Mouse (Mus musculus) megakaryocyte, embryonic 14.5 days (primary cell): ENCODE data around the gene Rhot1. TPM values are rescaled to one million over a fixed set of nuclear protein-coding genes. Genes with fewer than 3 reads are reported as not detected.

ENCODE experiments used
- H3K27me3 ChIP-seq: replicated peaks from 2 replicates; pipeline ENCODE3; 2012; ENCODE audit warnings: inconsistent platforms
- H3K36me3 ChIP-seq: replicated peaks from 2 replicates; pipeline ENCODE3; 2012; ENCODE audit warnings: low read length, inconsistent platforms, mixed read lengths
- H3K4me1 ChIP-seq: 2 replicates; pipeline ENCODE4 v1.6.1; 2012; ENCODE audit warnings: inconsistent platforms
- H3K4me3 ChIP-seq: replicated peaks from 2 replicates; pipeline ENCODE3; 2012; ENCODE audit warnings: moderate library complexity, mild to moderate bottlenecking, inconsistent platforms
- H3K9me3 ChIP-seq: 2 replicates; pipeline ENCODE4 v1.6.1; 2012; ENCODE audit warnings: inconsistent platforms
- FLI1 ChIP-seq: IDR thresholded peaks from 2 replicates; pipeline ENCODE4 v1.6.1; 2012; ENCODE audit warnings: low read length, inconsistent platforms, mixed read lengths
- GATA1 ChIP-seq: IDR thresholded peaks from 3 replicates; pipeline ENCODE4 v1.6.1; 2012; ENCODE audit warnings: mixed read lengths, low read length, inconsistent platforms, borderline replicate concordance
- polyA plus RNA-seq: library from polyadenylated mRNA; stranded (reverse); fragments of >175 nt; gene quantifications from 2 replicates; pipeline ENCODE4 v1.2.3, GENCODE M21; 2012; ENCODE audit warnings: low replicate concordance; ENCODE audit not compliant: insufficient read depth

Gene Rhot1
- polyA plus RNA-seq, 1 experiment: 3.2 TPM

DNA sequence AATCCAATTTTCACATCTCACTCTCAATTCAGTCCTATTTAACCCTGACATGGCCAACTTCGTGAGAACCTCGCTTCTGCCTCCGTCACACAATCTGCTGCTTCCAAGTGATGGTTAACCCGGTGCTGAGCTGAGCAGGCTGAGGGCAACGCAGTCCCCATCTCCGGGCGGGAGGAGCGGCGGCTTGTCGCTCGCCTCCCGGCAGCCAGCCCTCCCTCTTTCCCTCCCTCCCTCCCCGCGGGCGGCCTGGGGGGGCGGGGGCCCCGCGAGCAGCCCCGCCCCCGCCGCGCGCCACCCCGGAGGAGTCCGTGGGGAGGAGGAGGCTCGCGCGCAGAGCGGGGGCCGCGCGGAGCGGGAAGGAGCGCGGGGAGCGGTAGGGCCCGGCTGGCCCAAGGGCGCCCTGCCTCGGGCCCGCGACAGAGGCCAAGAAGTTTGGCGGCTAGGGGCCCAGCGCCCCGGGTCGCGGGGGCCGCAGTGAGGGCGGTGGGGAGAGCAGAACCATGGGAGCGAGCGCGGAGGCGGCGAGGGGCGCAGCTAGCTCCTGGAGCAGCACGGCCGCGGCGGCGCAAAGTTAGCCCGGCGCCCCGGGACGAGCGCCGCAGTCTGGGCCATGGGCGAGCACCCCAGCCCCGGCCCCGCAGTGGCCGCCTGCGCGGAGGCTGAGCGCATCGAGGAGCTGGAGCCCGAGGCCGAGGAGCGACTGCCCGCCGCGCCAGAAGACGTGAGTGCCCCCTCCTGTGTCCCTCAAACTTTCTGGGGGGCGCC, 91.9 kb downstream of the Rhot1 start, which contains the start of gene Rhbdl3:
TSS of gene Rhbdl3 (plus strand) at position 362 of the 765 bp plus-strand sequence.
- peaks cover 91% of the 10 kb centered on the region for H3K27me3 ChIP-seq
- TF ChIP-seq FLI1: no peak
- no peak for TF ChIP-seq GATA1

DNA sequence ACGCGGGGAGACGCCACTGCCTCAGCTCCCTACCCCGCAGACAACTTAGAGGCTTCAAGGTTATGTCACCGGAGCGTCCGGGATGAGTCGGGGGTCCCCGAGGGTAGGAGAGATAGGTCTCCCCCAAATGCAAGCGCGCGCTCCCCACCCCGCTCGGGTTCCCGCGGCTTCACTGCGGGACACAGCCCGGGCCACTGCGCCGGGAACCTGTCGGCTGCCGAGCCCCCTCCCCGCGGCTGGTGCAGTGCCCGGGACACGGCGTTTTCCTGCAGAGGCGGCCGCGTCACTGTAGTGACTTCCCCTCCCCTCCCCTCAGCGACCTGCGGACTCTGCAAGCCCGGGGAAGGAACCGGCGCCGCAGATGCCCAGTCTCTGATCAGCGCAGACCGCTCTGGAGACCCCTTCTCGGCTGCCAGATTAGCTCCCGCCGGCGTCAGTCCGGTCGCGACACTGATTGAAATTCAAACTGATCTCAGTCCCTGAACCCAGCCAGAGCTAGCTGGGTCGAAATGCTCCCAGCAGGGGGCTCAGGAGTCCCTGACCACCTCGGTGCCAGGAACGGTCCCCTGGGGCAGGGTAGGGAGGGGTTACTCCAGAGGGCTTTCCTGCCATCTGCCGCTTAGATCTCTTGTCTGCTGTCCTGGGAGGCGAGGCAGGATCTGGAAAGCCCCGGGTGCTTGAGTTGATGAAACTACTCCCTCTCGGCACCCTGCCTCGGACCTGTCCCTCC, 92.7 kb downstream of the Rhot1 start:
- Histone ChIP-seq H3K4me3 (peak overlapping the region; percentile 89), H3K9me3 (peaks cover 32% of the 10 kb centered on the region), H3K4me1 (peaks cover 32% of the 10 kb centered on the region), H3K36me3 (no peaks in the 10 kb centered on the region), H3K27me3 (peaks cover 90% of the 10 kb centered on the region)
- TF ChIP-seq GATA1 (no peak), FLI1 (no peak)

More for the DNA sequence above, 91.9 kb downstream of the Rhot1 start, which contains the start of gene Rhbdl3:
- H3K36me3 ChIP-seq: no peaks in the 10 kb centered on the region
- H3K4me1 ChIP-seq: peaks cover 35% of the 10 kb centered on the region
- peak within 1 kb of the TSS; percentile 89 for H3K4me3 ChIP-seq
- peaks cover 33% of the 10 kb centered on the region for H3K9me3 ChIP-seq

DNA sequence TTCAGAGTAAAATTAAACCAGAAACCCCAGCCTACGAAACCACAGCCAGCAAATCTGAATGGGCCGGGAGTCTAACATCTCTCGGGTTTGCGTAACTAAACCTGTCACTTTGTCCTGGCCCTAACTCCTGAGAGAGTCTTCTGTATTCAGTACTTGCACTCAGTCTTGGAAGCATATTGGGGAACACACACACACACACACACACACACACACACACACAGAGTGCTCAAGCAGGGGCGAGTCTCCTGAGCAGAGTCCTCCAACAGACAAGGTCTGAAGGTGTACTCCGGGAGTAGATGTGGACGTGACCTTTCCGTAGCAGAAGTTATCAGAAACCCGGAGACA, 93.2 kb downstream of the Rhot1 start:
- Histone ChIP-seq H3K27me3 (peaks cover 92% of the 10 kb centered on the region), H3K4me3 (peak overlapping the region; percentile 89), H3K9me3 (peaks cover 32% of the 10 kb centered on the region)

DNA sequence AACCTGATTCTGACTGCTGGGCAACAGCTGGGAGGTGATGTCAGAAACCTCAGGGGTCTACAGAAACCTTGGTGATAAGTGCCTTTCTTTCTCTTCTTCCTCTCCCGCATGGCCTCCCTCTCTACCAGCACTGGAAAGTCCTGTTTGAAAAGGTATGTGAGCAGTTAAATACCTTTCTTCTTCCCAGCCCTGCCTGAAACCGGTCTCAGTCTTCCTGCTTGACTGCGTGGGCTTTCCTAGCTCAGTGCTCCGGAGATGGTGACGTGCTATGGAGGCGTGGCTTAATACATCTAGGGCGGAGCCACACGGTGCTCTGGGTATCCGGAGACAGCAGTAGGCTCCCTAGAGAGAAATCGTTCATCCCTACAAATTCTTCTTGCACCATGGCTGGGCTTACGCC, 93.7 kb downstream of the Rhot1 start:
- TF ChIP-seq FLI1 (no peak), GATA1 (no peak)

More for the DNA sequence above, 93.2 kb downstream of the Rhot1 start:
- peaks cover 32% of the 10 kb centered on the region for H3K4me1 ChIP-seq
- no peaks in the 10 kb centered on the region for H3K36me3 ChIP-seq
- TF ChIP-seq FLI1 (no peak), GATA1 (no peak)

DNA sequence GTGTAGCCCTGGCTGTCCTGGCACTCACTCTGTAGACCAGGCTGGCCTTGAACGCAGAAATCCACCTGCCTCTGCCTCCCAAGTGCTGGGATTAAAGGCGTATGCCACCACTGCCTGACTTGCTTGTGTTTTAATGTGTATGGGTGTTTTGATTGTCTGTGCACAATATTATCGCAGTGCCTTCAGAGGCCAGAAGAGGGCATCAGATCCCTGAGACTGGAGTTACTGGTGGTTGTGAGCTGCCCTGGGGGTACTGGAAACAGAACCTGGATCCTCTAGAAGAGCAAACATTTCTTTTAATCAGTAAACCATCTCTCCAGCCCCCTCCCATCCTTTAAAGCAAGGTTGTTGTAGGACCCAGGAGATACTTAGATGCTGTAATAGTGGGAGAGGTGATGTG, 94.9 kb downstream of the Rhot1 start:
- H3K27me3 ChIP-seq: peaks cover 87% of the 10 kb centered on the region
- no peak for TF ChIP-seq GATA1
- no peak for TF ChIP-seq FLI1
- H3K4me3 ChIP-seq: no peak overlapping the region
- H3K9me3 ChIP-seq: peaks cover 26% of the 10 kb centered on the region
- H3K4me1 ChIP-seq: peaks cover 38% of the 10 kb centered on the region
- H3K36me3 ChIP-seq: no peaks in the 10 kb centered on the region

More for the DNA sequence above, 93.7 kb downstream of the Rhot1 start:
- Histone ChIP-seq H3K36me3 (no peaks in the 10 kb centered on the region), H3K4me1 (peaks cover 32% of the 10 kb centered on the region), H3K9me3 (peaks cover 28% of the 10 kb centered on the region), H3K27me3 (peaks cover 91% of the 10 kb centered on the region), H3K4me3 (peak overlapping the region; percentile 89)

DNA sequence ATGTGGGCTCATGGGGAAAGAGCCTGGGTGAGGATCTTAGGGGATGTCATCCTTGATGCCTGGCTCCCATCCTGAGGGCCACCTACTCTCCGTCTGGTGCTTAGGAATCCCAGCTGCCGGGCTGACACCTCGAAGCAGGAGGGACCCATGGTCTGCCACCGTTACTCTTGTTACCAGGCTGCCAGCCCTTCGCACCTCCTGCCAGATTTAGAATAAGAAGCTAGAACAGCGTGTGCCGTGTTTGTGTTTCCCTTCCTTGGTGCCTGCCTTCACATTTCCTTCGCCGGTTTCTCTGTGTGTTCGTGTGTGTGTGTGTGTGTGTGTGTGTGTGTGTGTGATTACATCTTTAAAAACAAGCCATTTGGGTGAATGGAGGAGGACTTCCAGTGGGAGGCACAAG, 96.0 kb downstream of the Rhot1 start:
- Histone ChIP-seq H3K4me3 (no peak overlapping the region), H3K4me1 (peaks cover 38% of the 10 kb centered on the region), H3K27me3 (peaks cover 81% of the 10 kb centered on the region), H3K36me3 (no peaks in the 10 kb centered on the region), H3K9me3 (peaks cover 26% of the 10 kb centered on the region)
- TF ChIP-seq GATA1 (no peak), FLI1 (no peak)

DNA sequence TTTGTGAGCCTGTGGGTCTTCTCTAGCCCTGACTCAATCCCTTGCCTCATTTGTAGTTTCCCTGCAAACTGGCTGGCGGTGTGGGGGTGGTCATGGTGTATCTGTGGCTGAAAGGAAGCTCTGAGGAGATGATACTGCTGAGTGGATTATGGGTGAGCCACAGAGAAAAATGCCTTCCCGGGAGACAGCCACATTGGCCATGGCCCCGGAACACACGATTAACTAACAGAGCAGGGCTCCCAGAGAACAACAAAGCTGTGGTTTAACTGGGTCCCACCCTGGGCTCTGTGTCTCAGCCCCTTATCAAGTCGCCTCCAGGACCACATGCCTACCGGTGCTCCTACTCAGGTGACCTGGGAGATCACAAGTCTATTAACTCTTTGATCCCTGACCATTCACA, 99.7 kb downstream of the Rhot1 start:
- Histone ChIP-seq H3K36me3 (no peaks in the 10 kb centered on the region), H3K4me1 (peaks cover 6% of the 10 kb centered on the region; the same call in 1 of the 2 replicates), H3K4me3 (no peak overlapping the region), H3K9me3 (peaks cover 26% of the 10 kb centered on the region), H3K27me3 (peaks cover 76% of the 10 kb centered on the region)
- TF ChIP-seq GATA1 (no peak), FLI1 (no peak)

DNA sequence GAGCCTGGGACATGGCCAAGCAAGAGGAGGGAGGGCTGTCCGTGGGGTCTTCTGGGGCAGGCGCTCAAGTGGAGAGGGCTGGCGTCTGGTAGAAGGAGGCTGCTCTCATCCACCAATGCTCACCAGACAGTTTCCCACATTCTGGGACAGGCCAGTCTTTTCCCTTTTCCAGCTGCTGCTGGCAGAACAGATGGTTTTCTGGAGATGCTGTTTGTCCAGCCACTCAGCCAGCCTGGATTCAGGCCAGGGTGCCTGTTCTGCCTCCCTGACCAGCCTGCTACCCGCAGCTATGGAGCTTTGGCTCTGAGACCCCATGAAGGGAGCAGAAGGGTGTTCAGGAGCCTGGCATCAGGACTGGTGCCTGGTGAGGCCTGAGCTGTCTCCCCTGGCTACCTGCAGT, 102.5 kb downstream of the Rhot1 start:
- no peak overlapping the region for H3K4me3 ChIP-seq
- peaks cover 10% of the 10 kb centered on the region; the same call in 1 of the 2 replicates for H3K4me1 ChIP-seq
- TF ChIP-seq FLI1: no peak
- H3K36me3 ChIP-seq: no peaks in the 10 kb centered on the region
- peaks cover under 1% of the 10 kb centered on the region for H3K9me3 ChIP-seq
- peaks cover 75% of the 10 kb centered on the region for H3K27me3 ChIP-seq

DNA sequence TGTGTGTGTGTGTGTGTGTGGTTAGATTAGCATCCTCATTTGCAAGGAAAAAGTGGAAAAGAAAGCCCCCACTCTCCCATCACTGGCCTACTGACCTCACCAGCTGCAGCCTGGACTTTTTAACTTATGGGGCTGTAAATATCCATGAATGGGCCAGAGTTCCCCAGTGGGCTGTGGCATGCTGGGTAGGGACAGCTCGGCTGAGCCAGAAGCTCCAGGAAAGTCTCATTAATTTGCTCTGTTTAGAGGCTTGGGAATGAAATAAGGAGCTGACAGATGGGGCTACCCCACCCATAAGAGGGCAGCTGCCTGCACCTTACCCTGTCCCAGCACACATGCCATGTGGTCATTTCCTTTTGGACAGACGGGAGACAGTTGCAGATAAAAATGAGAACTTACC, 103.2 kb downstream of the Rhot1 start:
- no peak for TF ChIP-seq FLI1
- no peak for TF ChIP-seq GATA1

DNA sequence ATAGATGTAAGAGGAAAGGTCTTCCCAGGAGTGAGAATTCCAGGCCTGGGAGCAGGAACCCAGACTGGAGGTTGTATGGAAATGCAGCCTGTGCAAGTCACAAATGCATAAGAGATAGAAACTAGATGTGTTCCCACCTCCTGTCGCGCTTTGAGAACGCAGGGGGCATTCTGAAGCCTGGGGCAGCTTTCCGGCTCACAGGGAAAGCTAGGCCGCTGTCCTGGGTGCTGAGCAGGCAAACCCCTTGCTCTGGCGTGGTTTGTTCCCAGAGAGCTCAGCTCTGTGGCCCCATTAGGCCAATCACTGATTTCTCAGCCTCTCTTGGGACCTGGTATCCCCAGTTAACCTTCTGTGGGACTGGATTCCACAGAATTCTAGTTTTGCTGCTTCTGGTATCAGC, 103.7 kb downstream of the Rhot1 start:
- no peak for TF ChIP-seq GATA1
- peaks cover 70% of the 10 kb centered on the region for H3K27me3 ChIP-seq
- H3K36me3 ChIP-seq: no peaks in the 10 kb centered on the region

More for the DNA sequence above, 103.2 kb downstream of the Rhot1 start:
- no peaks in the 10 kb centered on the region for H3K36me3 ChIP-seq
- H3K4me1 ChIP-seq: peaks cover 10% of the 10 kb centered on the region; the same call in 1 of the 2 replicates
- H3K27me3 ChIP-seq: peaks cover 74% of the 10 kb centered on the region
- H3K9me3 ChIP-seq: 0 out of 2 replicates have a peak, but pooled peaks cover 4% of the 10 kb centered on the region
- no peak overlapping the region for H3K4me3 ChIP-seq

More for the DNA sequence above, 103.7 kb downstream of the Rhot1 start:
- 0 out of 2 replicates have a peak, but pooled peaks cover 4% of the 10 kb centered on the region for H3K9me3 ChIP-seq
- H3K4me3 ChIP-seq: no peak overlapping the region
- H3K4me1 ChIP-seq: peaks cover 10% of the 10 kb centered on the region; the same call in 1 of the 2 replicates
